Mouse (Mus musculus) gastrocnemius, adult 18-20 months (tissue): ENCODE data around the gene Ada. TPM values are rescaled to one million over a fixed set of nuclear protein-coding genes. Genes with fewer than 3 reads are reported as not detected.
A peak's percentile ranks its signal among the peaks of the same experiment; 100 is the strongest.
"Not testable (repeated sequence)": the region's sequence is repeated elsewhere in the genome, so short reads cannot be mapped to it uniquely, and the experiment has no call there.

ENCODE experiments used
- DNase-seq: peaks from one replicate; pipeline ENCODE4 v3.0.0; 2021; ENCODE audit warnings: low spot score
- total RNA-seq, 2 experiments: library from RNA; stranded (reverse); gene quantifications; 2 replicates each; pipeline ENCODE4 v1.2.3; 2021

The Ada gene
- total RNA-seq, 2 experiments from 2014 or later, result 0.26 to 0.43 TPM

GRCm38 (mm10) chr2:163699078-163699780, 50.8 kb downstream of the Ada start:
- no peak for DNase-seq

- DNase-seq, result peak; percentile 43
Observed at GRCm38 (mm10) chr2:163697764-163698480, 52.1 kb downstream of the Ada start.

DNA sequence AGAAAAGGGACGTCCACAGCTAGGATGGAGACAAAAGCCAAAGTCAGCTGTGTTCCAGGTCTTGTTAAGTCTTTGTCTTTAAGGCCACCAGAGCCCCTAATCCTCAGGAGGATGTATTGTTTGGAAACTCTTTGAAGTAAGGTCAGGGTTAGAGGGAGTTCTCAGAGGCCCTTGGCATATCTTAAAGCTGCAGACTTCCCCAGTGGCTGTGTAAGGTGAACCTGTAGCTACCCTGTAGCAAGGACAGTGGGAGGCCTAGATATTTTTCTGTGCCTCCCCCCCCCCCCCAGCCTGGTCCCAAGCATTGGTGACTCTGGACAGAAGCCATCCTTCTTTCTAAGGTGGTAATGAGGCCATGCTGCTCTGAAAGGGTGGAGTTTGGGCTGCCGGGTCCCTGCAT, 53.3 kb downstream of the Ada start:
- DNase-seq, result no peak

- peak; percentile 64 for DNase-seq
Observed at GRCm38 (mm10) chr2:163693716-163694314, 56.2 kb downstream of the Ada start.

GRCm38 (mm10) chr2:163692873-163693612, 57.0 kb downstream of the Ada start:
- no peak for DNase-seq

DNA sequence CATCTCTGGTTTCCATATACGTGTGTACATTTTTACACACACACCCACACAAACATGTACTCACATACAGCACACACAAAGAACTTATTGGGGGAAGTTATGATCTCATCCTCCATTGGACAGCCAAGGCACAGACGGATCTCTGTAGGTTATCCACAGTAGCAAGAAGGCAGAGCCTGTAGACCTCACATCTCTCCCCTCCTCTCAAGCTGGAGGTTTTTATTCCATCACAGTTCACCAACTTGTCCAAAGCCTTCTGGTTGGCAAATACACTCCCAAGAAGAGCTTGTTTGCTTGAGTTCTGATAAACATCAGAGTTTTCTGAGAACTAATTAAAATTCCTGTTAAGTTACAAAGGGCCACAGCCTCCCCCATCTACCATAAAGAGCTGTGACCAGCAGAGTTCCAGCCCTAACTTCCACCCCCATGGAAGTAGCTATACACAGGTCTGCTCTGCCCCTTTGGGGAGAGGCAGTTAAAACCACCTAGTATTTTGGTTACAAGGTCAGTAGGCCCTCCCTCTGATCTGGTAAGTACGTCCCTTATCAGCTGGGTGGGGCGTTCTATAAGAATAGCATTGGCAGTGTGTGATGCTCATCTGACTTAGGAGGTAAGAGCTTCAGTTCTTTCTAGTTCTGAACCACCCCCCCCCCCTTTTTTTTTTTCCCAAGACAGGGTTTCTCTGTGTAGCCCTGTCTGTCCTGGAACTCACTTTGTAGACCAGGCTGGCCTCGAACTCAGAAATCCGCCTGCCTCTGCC, 58.0 kb downstream of the Ada start:
- no peak for DNase-seq

GRCm38 (mm10) chr2:163690409-163691304, 59.4 kb downstream of the Ada start:
- DNase-seq, result no peak

DNA sequence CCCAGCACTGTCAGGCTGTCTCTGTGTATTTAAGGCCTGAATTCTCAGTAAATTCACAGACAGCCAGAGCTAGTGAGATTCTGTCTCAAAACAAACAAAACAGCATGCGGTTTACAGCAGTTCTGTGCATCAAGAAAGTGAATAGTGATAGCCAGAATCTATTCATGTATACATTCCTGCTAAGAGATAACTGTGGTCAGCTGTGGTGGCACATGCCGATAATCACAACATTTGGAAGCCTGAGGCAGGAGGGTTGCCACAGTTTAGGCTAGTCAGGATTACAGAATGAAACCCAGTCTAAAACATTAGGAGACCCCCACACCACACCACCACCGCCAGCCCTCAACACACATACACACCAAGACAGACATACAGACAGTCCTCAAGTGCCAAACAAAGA, 60.3 kb downstream of the Ada start:
- no peak for DNase-seq

DNA sequence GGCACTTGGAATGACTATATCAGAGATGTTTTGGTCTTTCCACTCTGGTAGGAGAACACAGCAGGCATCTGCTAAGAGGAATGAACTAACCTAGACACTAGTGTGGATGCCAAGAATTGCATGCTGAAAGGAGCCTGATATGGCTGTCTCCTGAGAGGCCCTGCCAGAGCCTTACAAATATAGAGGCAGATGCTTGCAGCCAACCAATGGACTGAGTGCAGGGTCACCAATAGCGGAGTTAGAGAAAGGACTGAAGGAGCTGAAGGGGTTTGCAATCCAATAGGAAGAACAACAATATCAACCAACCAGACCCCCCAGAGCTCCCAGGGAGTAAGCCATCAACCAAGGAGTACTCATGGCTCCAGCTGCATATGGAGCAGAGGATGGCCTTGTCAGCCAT, 61.7 kb downstream of the Ada start:
- not testable (repeated sequence) for DNase-seq

GRCm38 (mm10) chr2:163686886-163687285, 63.2 kb downstream of the Ada start:
- DNase-seq, result no peak

- DNase-seq, result no peak
Observed at GRCm38 (mm10) chr2:163686233-163686632, 63.8 kb downstream of the Ada start.

DNA sequence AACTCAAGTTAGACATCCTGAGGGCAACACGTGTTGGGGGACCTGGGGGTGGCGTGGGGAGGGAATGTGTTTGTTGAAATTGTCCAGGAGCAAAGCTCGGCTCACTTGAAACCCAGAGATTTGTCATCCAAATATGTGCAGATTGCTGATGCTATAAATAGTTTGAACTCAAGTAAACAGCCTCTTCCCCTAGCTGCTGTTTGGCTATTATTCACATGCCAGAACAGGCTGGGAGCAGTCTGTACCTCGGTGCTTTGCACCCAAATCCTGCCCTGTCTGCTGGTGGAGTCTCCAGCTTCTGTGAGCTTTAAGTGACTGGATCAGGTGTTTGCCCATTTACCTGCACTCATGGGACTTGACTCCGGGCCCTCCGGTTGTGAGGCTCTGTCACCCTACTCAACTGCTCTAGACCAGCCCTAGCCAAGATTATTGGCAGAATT, 64.3 kb downstream of the Ada start:
- peak; percentile 55 for DNase-seq

DNA sequence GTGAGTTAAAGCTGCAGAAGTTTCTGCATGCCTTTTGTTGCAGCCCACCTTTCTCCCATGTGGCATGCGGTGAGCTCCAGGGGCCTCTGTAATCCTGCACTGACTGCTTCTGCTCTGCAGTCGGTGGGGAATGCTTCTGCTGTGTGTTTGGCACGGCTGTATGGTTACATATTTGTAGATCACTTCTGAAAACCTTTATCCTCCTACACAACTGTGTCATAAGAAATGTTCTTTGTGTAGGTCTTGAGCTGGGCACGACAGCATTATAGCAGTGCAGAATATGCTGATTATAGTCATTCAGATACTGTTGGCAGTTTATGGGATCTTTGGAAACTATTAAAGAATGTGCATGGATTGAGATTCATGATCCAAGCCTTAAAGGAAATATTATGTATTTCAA, 64.8 kb downstream of the Ada start:
- DNase-seq, result no peak

- no peak for DNase-seq
Observed at GRCm38 (mm10) chr2:163682344-163682743, 67.7 kb downstream of the Ada start.

DNA sequence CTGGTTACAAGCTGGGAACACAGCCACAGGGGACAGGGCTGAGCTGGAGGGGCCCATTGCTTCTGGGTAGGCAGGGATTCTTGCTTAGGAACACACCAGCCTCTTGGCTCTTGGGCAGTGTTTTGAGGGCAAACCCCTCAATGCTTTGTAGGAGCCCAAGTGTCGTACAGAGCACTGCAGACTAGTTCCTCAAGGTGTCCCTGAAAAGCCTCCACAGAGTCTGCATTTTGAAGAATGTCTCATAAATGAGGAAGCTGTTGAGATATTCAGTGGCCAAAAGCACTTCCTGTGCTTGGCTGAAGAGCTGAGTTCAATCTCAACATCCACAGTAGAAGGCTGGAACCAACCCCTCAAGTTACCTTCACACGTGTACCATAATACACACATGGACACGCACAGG, 73.3 kb downstream of the Ada start:
- DNase-seq, result no peak

Other genes starting within 250 kb of the Ada start
- under 1 TPM; 0.21 to 0.28 TPM for gene Hnf4a, start 243.4 kb downstream of the Ada start, total RNA-seq
- gene Ttpal, start 147.9 kb downstream of the Ada start, total RNA-seq, result 1 to 10 TPM; 4.2 to 4.9 TPM
- gene Serinc3, start 105.1 kb downstream of the Ada start, total RNA-seq, result 100 to 1,000 TPM; 103 to 119 TPM
- gene Pkig, start 91.9 kb downstream of the Ada start, total RNA-seq, result 100 to 1,000 TPM; 113 to 126 TPM
- under 1 TPM; 0.82 to 0.95 TPM for gene Ccn5, start 70.6 kb upstream of the Ada start, total RNA-seq
- gene Kcnk15, start 103.4 kb upstream of the Ada start, total RNA-seq, result not detected
- gene Rims4, start 168.4 kb upstream of the Ada start, total RNA-seq, result 1 to 10 TPM; 1.4 to 3.2 TPM
- gene Ywhab, start 244.7 kb upstream of the Ada start, total RNA-seq, result 10 to 100 TPM; 39.3 to 42.4 TPM